Mouse (Mus musculus): ENCODE results near the gene Eif1.

- peak; percentile 79 for TF ChIP-seq CTCF (IDR thresholded peaks at IDR 0.05; ENCODE audit: low read depth)
- TF ChIP-seq EP300 (IDR thresholded peaks at IDR 0.05; ENCODE audit: low read depth): no peak
Observed at GRCm38 (mm10) chr11:100362979-100363562, 43.4 kb downstream of the Eif1 start.
